Mouse (Mus musculus): ENCODE results near the gene Usp3. TPM values are rescaled to one million over a fixed set of nuclear protein-coding genes. Genes with fewer than 3 reads are reported as not detected.

Usp3 gene
- total and polyA plus RNA-seq, 3 experiments, result 24.4 to 39.5 (median 36.6) TPM

GRCm38 (mm10) chr9:66521595-66521994 is 71.3 kb downstream of the Usp3 start:
- no peaks in the 10 kb centered on the region for H3K27me3 ChIP-seq (replicated peaks)
- TF ChIP-seq ZNF384 (IDR thresholded peaks at IDR 0.05; ENCODE audit: low read depth, low read length) (no peak), MXI1 (IDR thresholded peaks at IDR 0.05; ENCODE audit: low read depth, low read length) (no peak), POLR2A (IDR thresholded peaks at IDR 0.05; ENCODE audit: low read depth, low read length) (no peak), USF1 (IDR thresholded peaks at IDR 0.05; ENCODE audit: low read depth, low read length) (no peak)
- no peaks in the 10 kb centered on the region for H3K9me3 ChIP-seq (replicated peaks; ENCODE audit: low read length)
- H3K36me3 ChIP-seq (replicated peaks in 1 of 2; ENCODE audit: control insufficient read depth in 1 of 2, insufficient read depth in 1 of 2, low read length in 1 of 2), result peaks cover 45 to 87% of the 10 kb centered on the region in 2 experiments
- no peak overlapping the region for H3K9ac ChIP-seq (ENCODE audit: insufficient read depth, low read depth)
- dilution Hi-C loops (cut with MboI; ENCODE audit: extremely low pct_ligation_motif_present, extremely low pct_unique_long_range_greater_than_20kb, low sequenced_read_pairs) (no loop called here), in situ Hi-C loops (cut with MboI; ENCODE audit: low pct_ligation_motif_present, low pct_unique_long_range_greater_than_20kb, low sequenced_read_pairs) (loop anchor here (25.0 kb wide), 3 partner anchors 266 to 466 kb away; partner anchors contain the start of genes Aph1b, Ciao2a, Gm10647 and Lactb)
- H3K79me2 ChIP-seq (replicated peaks; ENCODE audit: control insufficient read depth, extremely low read depth, insufficient read depth, poor library complexity, severe bottlenecking), result no peaks in the 10 kb centered on the region
- peaks cover 0 to 13% of the 10 kb centered on the region in 2 experiments; a peak in 1 of 4 replicates for H3K4me1 ChIP-seq (ENCODE audit: control insufficient read depth in 1 of 2, insufficient read depth in 2 of 2)
- no peak overlapping the region for H3K4me2 ChIP-seq (ENCODE audit: insufficient read depth, low read depth, poor library complexity, severe bottlenecking)
- no peak overlapping the region for H3K4me3 ChIP-seq (replicated peaks in 1 of 3; ENCODE audit: low read depth in 2 of 3, low read length in 2 of 3, poor library complexity in 1 of 3)
- no peak overlapping the region for H3K27ac ChIP-seq (ENCODE audit: insufficient read depth, low read depth)
- no peak for DNase-seq (ENCODE audit: extremely low read depth)

GRCm38 (mm10) chr9:66520299-66520698 is 72.6 kb downstream of the Usp3 start:
- peaks cover 46 to 86% of the 10 kb centered on the region in 2 experiments for H3K36me3 ChIP-seq (replicated peaks in 1 of 2; ENCODE audit: control insufficient read depth in 1 of 2, insufficient read depth in 1 of 2, low read length in 1 of 2)
- H3K4me3 ChIP-seq (replicated peaks in 1 of 3; ENCODE audit: low read depth in 2 of 3, low read length in 2 of 3, poor library complexity in 1 of 3), result no peak overlapping the region
- H3K9me3 ChIP-seq (replicated peaks; ENCODE audit: low read length), result no peaks in the 10 kb centered on the region
- TF ChIP-seq ELF1 (IDR thresholded peaks at IDR 0.05; ENCODE audit: low read depth, low read length), result no peak
- TF ChIP-seq NRF1 (IDR thresholded peaks at IDR 0.05; ENCODE audit: low read depth, low read length), result no peak
- no peak for TF ChIP-seq SIN3A (IDR thresholded peaks at IDR 0.05; ENCODE audit: low read length)
- TF ChIP-seq CTCF (conservative IDR thresholded peaks at IDR 0.05 in 1 of 2, IDR thresholded peaks at IDR 0.05 in 1 of 2; ENCODE audit: low read depth in 2 of 2, low read length in 2 of 2), result no peak
- no peak for TF ChIP-seq MEF2A (IDR thresholded peaks at IDR 0.05; ENCODE audit: borderline replicate concordance, low read depth, low read length)
- TF ChIP-seq USF2 (conservative IDR thresholded peaks at IDR 0.05; ENCODE audit: low read depth, low read length), result no peak
- no peak for TF ChIP-seq MAFK (IDR thresholded peaks at IDR 0.05; ENCODE audit: insufficient replicate concordance, low read length)
- TF ChIP-seq BHLHE40 (IDR thresholded peaks at IDR 0.05; ENCODE audit: low read depth, low read length), result no peak
- no peak for TF ChIP-seq POLR2A (IDR thresholded peaks at IDR 0.05; ENCODE audit: low read depth, low read length)
- TF ChIP-seq TBP (conservative IDR thresholded peaks at IDR 0.05; ENCODE audit: low read depth, low read length), result no peak
- no peak for TF ChIP-seq MYC (IDR thresholded peaks at IDR 0.05; ENCODE audit: low read depth, low read length)
- H3K27ac ChIP-seq (ENCODE audit: insufficient read depth, low read depth), result no peak overlapping the region
- H3K9ac ChIP-seq (ENCODE audit: insufficient read depth, low read depth), result no peak overlapping the region
- no peak overlapping the region for H3K4me2 ChIP-seq (ENCODE audit: insufficient read depth, low read depth, poor library complexity, severe bottlenecking)
- no peaks in the 10 kb centered on the region for H3K27me3 ChIP-seq (replicated peaks)
- peaks cover 0 to 10% of the 10 kb centered on the region in 2 experiments; a peak in 1 of 4 replicates for H3K4me1 ChIP-seq (ENCODE audit: control insufficient read depth in 1 of 2, insufficient read depth in 2 of 2)
- no peaks in the 10 kb centered on the region for H3K79me2 ChIP-seq (replicated peaks; ENCODE audit: control insufficient read depth, extremely low read depth, insufficient read depth, poor library complexity, severe bottlenecking)
- no peak for DNase-seq (ENCODE audit: extremely low read depth)
- dilution Hi-C loops (cut with MboI; ENCODE audit: extremely low pct_ligation_motif_present, extremely low pct_unique_long_range_greater_than_20kb, low sequenced_read_pairs), result no loop called here
- in situ Hi-C loops (cut with MboI; ENCODE audit: low pct_ligation_motif_present, low pct_unique_long_range_greater_than_20kb, low sequenced_read_pairs), result loop anchor here (25.0 kb wide), 3 partner anchors 267 to 467 kb away; partner anchors contain the start of genes Aph1b, Ciao2a, Gm10647 and Lactb

GRCm38 (mm10) chr9:66518901-66519300 is 74.0 kb downstream of the Usp3 start:
- in situ Hi-C loops (cut with MboI; ENCODE audit: low pct_ligation_motif_present, low pct_unique_long_range_greater_than_20kb, low sequenced_read_pairs), result loop anchor here (10.0 to 25.0 kb wide), 4 partner anchors 186 to 468 kb away; partner anchors contain the start of genes Aph1b, Ciao2a, Gm10647 and Lactb
- no peak overlapping the region for H3K27ac ChIP-seq (ENCODE audit: insufficient read depth, low read depth)
- H3K36me3 ChIP-seq (replicated peaks in 1 of 2; ENCODE audit: control insufficient read depth in 1 of 2, insufficient read depth in 1 of 2, low read length in 1 of 2), result peaks cover 46 to 88% of the 10 kb centered on the region in 2 experiments
- H3K4me2 ChIP-seq (ENCODE audit: insufficient read depth, low read depth, poor library complexity, severe bottlenecking), result no peak overlapping the region
- no peaks in the 10 kb centered on the region for H3K9me3 ChIP-seq (replicated peaks; ENCODE audit: low read length)
- no peaks in the 10 kb centered on the region for H3K79me2 ChIP-seq (replicated peaks; ENCODE audit: control insufficient read depth, extremely low read depth, insufficient read depth, poor library complexity, severe bottlenecking)
- no peak overlapping the region for H3K4me3 ChIP-seq (replicated peaks in 1 of 3; ENCODE audit: low read depth in 2 of 3, low read length in 2 of 3, poor library complexity in 1 of 3)
- DNase-seq (ENCODE audit: extremely low read depth), result no peak
- TF ChIP-seq ETS1 (conservative IDR thresholded peaks at IDR 0.05; ENCODE audit: low read depth, low read length) (no peak), KAT2A (IDR thresholded peaks at IDR 0.05; ENCODE audit: insufficient replicate concordance, low read length) (no peak), NRF1 (IDR thresholded peaks at IDR 0.05; ENCODE audit: low read depth, low read length) (no peak), TBP (conservative IDR thresholded peaks at IDR 0.05; ENCODE audit: low read depth, low read length) (no peak), POLR2A (IDR thresholded peaks at IDR 0.05; ENCODE audit: low read depth, low read length) (no peak), ZC3H11A (IDR thresholded peaks at IDR 0.05; ENCODE audit: low read depth, low read length) (no peak), ZKSCAN1 (IDR thresholded peaks at IDR 0.05; ENCODE audit: borderline replicate concordance, low read depth, low read length) (no peak), MAX (IDR thresholded peaks at IDR 0.05; ENCODE audit: low read length) (no peak), SMC3 (IDR thresholded peaks at IDR 0.05; ENCODE audit: low read depth, low read length) (no peak), IRF4 (IDR thresholded peaks at IDR 0.05; ENCODE audit: low read depth, low read length) (no peak), UBTF (IDR thresholded peaks at IDR 0.05; ENCODE audit: low read depth, low read length) (no peak), JUN (IDR thresholded peaks at IDR 0.05; ENCODE audit: insufficient read depth, low read depth, low read length) (no peak), JUND (conservative IDR thresholded peaks at IDR 0.05; ENCODE audit: low read depth, low read length) (no peak)
- H3K4me1 ChIP-seq (ENCODE audit: control insufficient read depth in 1 of 2, insufficient read depth in 2 of 2), result peaks cover 3 to 21% of the 10 kb centered on the region in 2 experiments; a peak in 3 of 4 replicates
- no peak overlapping the region for H3K9ac ChIP-seq (ENCODE audit: insufficient read depth, low read depth)
- dilution Hi-C loops (cut with MboI; ENCODE audit: extremely low pct_ligation_motif_present, extremely low pct_unique_long_range_greater_than_20kb, low sequenced_read_pairs), result no loop called here
- no peaks in the 10 kb centered on the region for H3K27me3 ChIP-seq (replicated peaks)

Measured in CH12.LX (cell line).